Mouse (Mus musculus) brain, embryonic 14.5 days (tissue): ENCODE data around the gene Gal3st2b.
"Not testable (repeated sequence)": the region's sequence is repeated elsewhere in the genome, so short reads cannot be mapped to it uniquely, and the experiment has no call there.

Source experiments
- CTCF ChIP-seq: fragments of 200-500 bp; IDR thresholded peaks from 2 replicates; pipeline ENCODE4 v1.5.1; 2012; ENCODE audit warnings: inconsistent platforms, mild to moderate bottlenecking, moderate library complexity, borderline replicate concordance; ENCODE audit not compliant: insufficient read depth, insufficient read length; ENCODE audit errors: extremely low read depth
- POLR2A ChIP-seq: fragments of 200-500 bp; IDR thresholded peaks from 2 replicates; pipeline ENCODE4 v1.6.1; 2012; ENCODE audit warnings: mild to moderate bottlenecking, inconsistent platforms, borderline replicate concordance; ENCODE audit not compliant: poor library complexity, insufficient read depth, insufficient read length, severe bottlenecking; ENCODE audit errors: extremely low read depth

GRCm38 (mm10) chr1:93918775-93919174 lies 664 bp downstream of the Gal3st2b start:
- not testable (repeated sequence) for TF ChIP-seq CTCF, POLR2A
